Mouse (Mus musculus): ENCODE data around the gene Gm19935. TPM values are rescaled to one million over a fixed set of nuclear protein-coding genes. Genes with fewer than 3 reads are reported as not detected.

Gene Gm19935
- polyA plus RNA-seq, 1 experiment from 2014 or later = not detected

DNA sequence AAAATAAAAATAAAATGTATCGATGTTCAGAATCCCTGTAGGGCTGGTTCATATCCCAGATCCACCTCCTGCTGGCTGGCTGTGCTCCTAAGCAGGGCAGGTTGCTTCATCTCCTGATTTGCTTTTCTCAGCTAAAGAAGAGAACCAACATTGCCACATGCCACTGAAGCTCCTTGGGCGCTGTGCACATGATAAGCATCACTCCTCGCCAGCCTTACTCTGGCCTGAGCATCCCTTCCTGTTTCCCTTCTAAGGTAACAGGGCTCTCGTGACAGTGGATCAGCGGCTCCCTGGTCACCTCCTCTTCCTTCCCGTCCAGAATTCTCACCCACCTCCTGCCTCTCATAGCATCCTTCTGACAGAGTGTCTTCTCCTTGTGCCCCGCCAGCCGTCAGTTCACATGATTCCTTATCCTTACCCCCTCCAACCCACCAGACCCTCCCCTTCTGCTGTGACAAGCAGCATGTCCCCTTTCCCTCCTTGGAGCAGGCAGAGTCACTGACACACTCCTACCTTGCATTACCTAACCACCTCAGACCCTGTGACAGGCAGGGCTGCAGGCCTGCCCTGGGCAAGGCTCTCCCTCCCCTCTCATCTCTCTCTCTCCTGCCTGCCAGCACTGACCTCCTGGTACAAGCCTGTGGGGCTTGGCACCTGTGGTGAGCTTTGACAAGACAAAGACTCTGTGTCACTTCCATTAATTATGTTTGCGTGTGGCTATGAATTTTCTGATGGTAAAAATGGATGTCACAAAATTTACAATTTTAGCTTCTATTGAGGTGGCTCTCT lies 27.2 kb upstream of the Gm19935 start:
- H3K4me2 ChIP-seq = no peak overlapping the region
- no peaks in the 10 kb centered on the region for H3K27me3 ChIP-seq (replicated peaks)
- WGBS = 70% methylated on average over 9 of the region's 9 CpGs
- no peaks in the 10 kb centered on the region for H3K36me3 ChIP-seq
- no peak overlapping the region for H3K4me3 ChIP-seq
- H3K9ac ChIP-seq = no peak overlapping the region
- ATAC-seq (ENCODE audit: insufficient number of reproducible peaks, low FRiP score) = no peak
- H3K27ac ChIP-seq (ENCODE audit: poor library complexity, severe bottlenecking) = no peak overlapping the region
- H3K9me3 ChIP-seq (replicated peaks) = no peaks in the 10 kb centered on the region
- 0 out of 2 replicates have a peak, but pooled peaks cover 3% of the 10 kb centered on the region for H3K4me1 ChIP-seq (replicated peaks)

DNA sequence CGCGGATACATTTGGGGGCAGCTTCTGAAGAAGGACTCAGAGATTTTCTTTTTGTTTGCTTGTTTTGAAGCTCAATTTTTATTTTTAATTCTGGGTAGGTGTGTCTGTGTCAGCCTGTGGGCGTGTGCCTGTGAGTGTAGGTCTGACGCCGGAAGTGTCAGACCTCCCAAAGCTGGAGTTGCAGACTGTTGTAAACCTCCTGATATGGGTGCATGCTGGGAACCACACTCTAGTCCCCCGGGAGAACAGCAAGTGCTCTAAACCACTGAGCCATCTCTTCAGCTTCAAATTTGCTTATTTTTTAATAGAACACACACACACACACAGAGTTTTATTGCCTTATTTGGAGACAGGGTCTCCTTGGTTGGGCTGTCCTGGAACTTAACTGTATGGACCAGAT lies 25.9 kb upstream of the Gm19935 start:
- WGBS = 79% methylated on average over 6 of the region's 6 CpGs
- ATAC-seq (ENCODE audit: insufficient number of reproducible peaks, low FRiP score) = no peak
- Histone ChIP-seq H3K9me3 (replicated peaks) (no peaks in the 10 kb centered on the region), H3K27ac (ENCODE audit: poor library complexity, severe bottlenecking) (no peak overlapping the region), H3K4me1 (replicated peaks) (0 out of 2 replicates have a peak, but pooled peaks cover 3% of the 10 kb centered on the region), H3K4me3 (no peak overlapping the region), H3K9ac (no peak overlapping the region), H3K27me3 (replicated peaks) (no peaks in the 10 kb centered on the region), H3K4me2 (no peak overlapping the region), H3K36me3 (no peaks in the 10 kb centered on the region)

DNA sequence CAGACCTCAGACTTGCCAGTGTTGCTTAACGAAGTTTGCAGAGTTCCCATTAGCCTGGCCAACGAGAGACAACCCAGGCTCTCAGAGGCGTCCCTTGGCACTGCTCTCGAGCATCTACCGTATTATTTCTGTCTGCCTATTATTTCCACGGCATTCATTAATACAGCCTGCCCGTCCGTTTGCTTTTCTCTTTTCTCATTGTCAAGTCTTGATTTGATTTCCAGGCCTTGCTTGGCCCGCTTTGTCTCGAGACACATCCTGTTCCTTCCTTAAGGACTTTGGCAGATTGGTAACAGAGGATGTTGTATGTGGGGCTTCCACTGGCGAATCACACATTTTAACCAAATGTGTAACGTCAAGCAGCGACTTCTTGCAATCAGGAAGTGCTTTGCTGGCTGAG lies 24.1 kb upstream of the Gm19935 start:
- Histone ChIP-seq H3K27ac (ENCODE audit: poor library complexity, severe bottlenecking) (no peak overlapping the region), H3K36me3 (no peaks in the 10 kb centered on the region), H3K9me3 (replicated peaks) (no peaks in the 10 kb centered on the region), H3K27me3 (replicated peaks) (no peaks in the 10 kb centered on the region), H3K4me2 (no peak overlapping the region), H3K4me3 (no peak overlapping the region), H3K9ac (no peak overlapping the region), H3K4me1 (replicated peaks) (0 out of 2 replicates have a peak, but pooled peaks cover 3% of the 10 kb centered on the region)
- no peak for ATAC-seq (ENCODE audit: insufficient number of reproducible peaks, low FRiP score)
- WGBS = 65% methylated on average over 13 of the region's 13 CpGs

DNA sequence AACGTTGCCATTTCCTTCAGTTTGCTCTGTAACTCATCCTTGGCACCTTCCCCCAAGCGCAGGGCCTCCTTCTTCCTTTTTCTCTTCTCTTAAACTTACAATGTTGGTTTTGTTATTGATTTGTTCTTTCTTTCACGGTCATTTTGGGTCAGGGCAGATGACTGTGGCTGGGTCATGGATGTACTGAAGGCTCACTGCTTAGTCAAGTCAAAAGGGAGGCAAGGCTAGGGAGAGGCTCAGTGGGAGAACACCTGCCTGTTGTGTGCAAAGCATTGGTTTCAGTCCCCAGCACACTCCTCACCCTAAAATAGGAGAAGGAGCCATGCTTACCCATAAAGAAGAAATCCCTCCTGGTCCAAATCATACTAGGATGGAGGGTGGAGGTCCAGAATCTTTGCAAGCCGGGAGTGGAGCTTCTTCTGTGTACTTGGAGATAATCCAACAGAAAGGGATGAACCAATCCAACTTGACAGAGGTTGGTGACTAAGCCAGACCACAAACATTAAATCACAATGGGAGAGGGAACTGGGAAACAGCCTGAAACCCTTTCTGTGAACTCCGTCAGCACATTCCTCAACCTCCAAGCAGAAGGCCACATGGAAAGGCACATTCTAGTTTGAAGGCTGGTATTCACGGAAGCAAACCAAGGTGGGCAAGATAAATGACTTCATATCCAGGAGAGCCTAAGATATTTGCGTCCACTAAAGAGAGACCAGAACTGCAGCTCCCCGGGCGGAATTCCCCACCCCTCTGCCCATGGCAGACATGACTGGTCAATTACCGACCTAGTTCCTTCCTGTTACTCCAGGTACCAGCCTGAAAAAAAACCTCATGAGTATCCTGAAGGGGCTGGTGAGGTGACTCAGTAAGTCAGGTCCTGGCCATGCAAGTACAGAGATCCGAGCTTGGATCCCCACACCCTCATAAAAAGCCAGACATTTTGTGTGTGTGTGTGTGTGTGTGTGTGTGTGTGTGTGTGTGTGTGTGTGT lies 22.8 kb upstream of the Gm19935 start:
- Histone ChIP-seq H3K4me2 (no peak overlapping the region), H3K9ac (no peak overlapping the region), H3K9me3 (replicated peaks) (no peaks in the 10 kb centered on the region), H3K27ac (ENCODE audit: poor library complexity, severe bottlenecking) (no peak overlapping the region), H3K36me3 (no peaks in the 10 kb centered on the region), H3K27me3 (replicated peaks) (no peaks in the 10 kb centered on the region), H3K4me1 (replicated peaks) (0 out of 2 replicates have a peak, but pooled peaks cover 3% of the 10 kb centered on the region), H3K4me3 (no peak overlapping the region)
- WGBS = 71% methylated on average over 11 of the region's 11 CpGs
- no peak for ATAC-seq (ENCODE audit: insufficient number of reproducible peaks, low FRiP score)

DNA sequence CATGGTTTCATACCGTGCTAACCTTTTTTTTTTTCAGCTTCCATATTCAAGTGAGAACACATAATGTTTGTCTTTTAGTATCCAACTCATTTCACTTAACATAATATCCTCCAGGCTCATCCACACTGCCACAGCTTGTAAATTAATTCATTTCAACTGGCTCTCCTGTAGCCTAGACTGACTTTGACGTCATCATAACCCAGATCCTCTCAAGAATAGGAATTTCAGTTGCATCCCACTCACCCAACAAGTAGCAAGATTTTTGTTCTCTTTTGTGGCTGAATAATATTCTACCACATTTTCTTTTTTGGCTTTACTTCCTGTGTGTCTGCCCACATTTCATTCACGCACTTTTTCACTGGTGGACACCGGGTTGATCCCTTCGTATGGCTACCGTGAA lies 20.2 kb upstream of the Gm19935 start:
- no peak for ATAC-seq (ENCODE audit: insufficient number of reproducible peaks, low FRiP score)
- no peaks in the 10 kb centered on the region for H3K9me3 ChIP-seq (replicated peaks)
- 84% methylated on average over 6 of the region's 6 CpGs for WGBS
- no peak overlapping the region for H3K4me2 ChIP-seq
- H3K9ac ChIP-seq = no peak overlapping the region
- H3K36me3 ChIP-seq = no peaks in the 10 kb centered on the region
- H3K4me1 ChIP-seq (replicated peaks) = no peaks in the 10 kb centered on the region
- no peaks in the 10 kb centered on the region for H3K27me3 ChIP-seq (replicated peaks)
- no peak overlapping the region for H3K27ac ChIP-seq (ENCODE audit: poor library complexity, severe bottlenecking)
- no peak overlapping the region for H3K4me3 ChIP-seq

DNA sequence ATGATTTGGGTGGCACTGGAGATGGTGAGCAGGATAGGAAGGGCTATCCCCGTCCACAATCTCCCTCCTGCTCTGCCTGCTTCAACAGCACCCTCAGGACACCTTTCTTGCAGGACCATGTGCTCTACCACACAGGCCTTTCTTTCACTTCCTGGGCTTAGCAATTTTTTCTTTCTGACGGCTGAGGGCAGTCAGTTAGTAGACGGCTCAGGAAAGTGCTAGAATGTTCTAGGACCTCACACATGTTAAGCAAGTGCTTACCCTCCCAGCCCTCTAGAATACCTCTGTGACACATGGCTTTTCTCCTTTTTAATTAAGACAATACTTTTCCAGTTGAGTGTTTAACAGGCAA lies 17.1 kb upstream of the Gm19935 start:
- H3K4me3 ChIP-seq = no peak overlapping the region
- no peaks in the 10 kb centered on the region for H3K27me3 ChIP-seq (replicated peaks)
- no peak overlapping the region for H3K9ac ChIP-seq
- no peaks in the 10 kb centered on the region for H3K36me3 ChIP-seq
- no peak overlapping the region for H3K4me2 ChIP-seq
- ATAC-seq (ENCODE audit: insufficient number of reproducible peaks, low FRiP score) = no peak
- no peak overlapping the region for H3K27ac ChIP-seq (ENCODE audit: poor library complexity, severe bottlenecking)
- WGBS = 75% methylated on average over 3 of the region's 3 CpGs
- H3K9me3 ChIP-seq (replicated peaks) = no peaks in the 10 kb centered on the region
- H3K4me1 ChIP-seq (replicated peaks) = peaks cover 3% of the 10 kb centered on the region; the same call in 1 of the 2 replicates

DNA sequence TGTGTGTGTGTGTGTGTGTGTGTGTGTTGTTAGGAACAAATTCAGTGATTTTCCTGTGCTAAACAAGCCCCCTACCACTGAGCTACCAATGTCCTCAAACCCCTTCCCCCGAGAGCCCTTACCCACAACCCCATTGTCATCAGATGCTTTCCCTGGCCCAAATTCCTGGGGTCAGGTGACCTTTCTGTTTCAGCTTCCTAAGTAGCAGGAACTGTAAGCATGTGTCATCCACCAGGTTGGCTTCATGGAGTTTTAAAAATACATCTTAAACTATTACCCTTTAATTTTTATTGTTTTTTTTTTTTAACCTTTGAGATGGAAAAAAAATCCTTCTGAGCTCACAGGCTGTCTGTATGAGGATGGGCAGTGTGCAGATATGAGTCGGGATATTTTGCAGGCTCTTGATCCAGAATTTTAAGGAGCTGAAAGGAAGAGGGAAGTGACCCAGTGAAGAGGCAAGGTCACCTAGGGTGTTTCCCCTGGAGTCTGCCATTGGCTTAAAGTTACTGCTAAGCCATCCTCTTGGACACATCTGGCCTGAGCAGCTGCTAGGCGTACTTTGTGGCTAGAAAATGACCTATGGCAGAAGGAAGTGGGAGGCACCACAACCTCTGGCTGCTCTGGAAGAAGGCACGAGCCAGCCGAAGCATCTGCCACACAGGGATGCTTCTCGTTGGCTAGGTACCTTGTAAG lies 16.6 kb upstream of the Gm19935 start:
- Histone ChIP-seq H3K9ac (no peak overlapping the region), H3K9me3 (replicated peaks) (no peaks in the 10 kb centered on the region), H3K36me3 (no peaks in the 10 kb centered on the region), H3K27ac (ENCODE audit: poor library complexity, severe bottlenecking) (no peak overlapping the region), H3K4me1 (replicated peaks) (peaks cover 8% of the 10 kb centered on the region; the same call in 1 of the 2 replicates), H3K4me2 (no peak overlapping the region), H3K4me3 (no peak overlapping the region), H3K27me3 (replicated peaks) (no peaks in the 10 kb centered on the region)
- no peak for ATAC-seq (ENCODE audit: insufficient number of reproducible peaks, low FRiP score)
- WGBS = 62% methylated on average over 6 of the region's 6 CpGs

DNA sequence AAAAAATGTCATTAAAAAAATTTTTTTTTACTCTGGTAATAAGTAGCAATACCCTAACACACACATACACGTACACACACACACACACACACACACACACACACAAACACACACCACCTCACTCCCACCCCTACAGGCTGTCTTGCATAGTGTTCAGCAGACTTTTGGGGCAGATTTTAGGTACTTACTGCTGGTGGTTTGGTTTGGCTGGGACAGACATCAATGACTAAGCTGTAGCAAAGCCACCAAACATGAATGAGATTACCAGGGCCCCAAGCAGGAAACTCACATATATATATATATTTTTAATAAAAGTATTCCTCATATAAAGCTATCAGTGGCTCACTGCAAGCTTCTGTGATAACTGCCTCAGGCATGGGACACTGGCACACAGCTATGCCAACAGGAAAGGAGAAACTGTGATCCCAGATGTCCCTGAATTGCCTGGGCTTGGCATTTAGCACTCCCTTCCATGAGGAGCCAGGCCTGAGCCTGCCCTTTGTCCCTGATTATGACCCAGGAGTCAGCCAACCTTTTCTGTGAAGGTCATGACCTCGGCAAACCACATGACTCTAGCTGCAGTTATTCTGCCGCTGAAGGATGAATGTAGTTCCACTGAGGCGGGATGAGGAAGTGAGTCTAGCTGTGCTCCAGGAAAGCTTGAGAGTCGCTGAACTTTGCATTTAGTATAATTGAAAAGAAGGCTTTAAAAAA lies 15.5 kb upstream of the Gm19935 start:
- Histone ChIP-seq H3K27ac (ENCODE audit: poor library complexity, severe bottlenecking) (no peak overlapping the region), H3K27me3 (replicated peaks) (no peaks in the 10 kb centered on the region), H3K4me3 (no peak overlapping the region), H3K4me1 (replicated peaks) (peaks cover 11% of the 10 kb centered on the region; the same call in 1 of the 2 replicates), H3K9me3 (replicated peaks) (no peaks in the 10 kb centered on the region), H3K4me2 (no peak overlapping the region), H3K36me3 (no peaks in the 10 kb centered on the region), H3K9ac (no peak overlapping the region)
- ATAC-seq (ENCODE audit: insufficient number of reproducible peaks, low FRiP score) = no peak
- WGBS = 58% methylated on average over 5 of the region's 5 CpGs

DNA sequence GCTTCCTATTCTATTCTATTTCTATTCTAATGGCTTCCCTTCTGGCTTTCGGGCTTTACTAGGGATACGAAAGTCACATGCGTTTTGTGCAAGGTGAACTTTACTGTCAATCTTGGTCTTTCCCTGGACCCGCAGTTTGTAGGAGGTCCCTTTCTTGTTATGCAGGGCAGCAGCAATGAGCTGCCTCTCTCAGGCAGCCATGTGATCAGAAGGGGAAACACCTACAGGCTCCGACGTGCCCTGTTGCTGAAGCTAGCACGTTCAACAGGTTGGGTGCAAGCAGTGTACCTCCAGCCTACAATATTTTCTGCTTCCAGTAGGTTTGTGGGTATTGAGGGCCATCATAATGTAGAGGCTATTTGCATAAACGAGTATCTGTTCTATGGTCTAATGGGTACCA lies 13.8 kb upstream of the Gm19935 start:
- no peak overlapping the region for H3K27ac ChIP-seq (ENCODE audit: poor library complexity, severe bottlenecking)
- ATAC-seq (ENCODE audit: insufficient number of reproducible peaks, low FRiP score) = no peak
- peaks cover 11% of the 10 kb centered on the region; the same call in 1 of the 2 replicates for H3K4me1 ChIP-seq (replicated peaks)
- WGBS = 65% methylated on average over 8 of the region's 8 CpGs
- H3K27me3 ChIP-seq (replicated peaks) = no peaks in the 10 kb centered on the region
- H3K9ac ChIP-seq = no peak overlapping the region
- no peak overlapping the region for H3K4me2 ChIP-seq
- no peaks in the 10 kb centered on the region for H3K9me3 ChIP-seq (replicated peaks)
- no peaks in the 10 kb centered on the region for H3K36me3 ChIP-seq
- H3K4me3 ChIP-seq = no peak overlapping the region

DNA sequence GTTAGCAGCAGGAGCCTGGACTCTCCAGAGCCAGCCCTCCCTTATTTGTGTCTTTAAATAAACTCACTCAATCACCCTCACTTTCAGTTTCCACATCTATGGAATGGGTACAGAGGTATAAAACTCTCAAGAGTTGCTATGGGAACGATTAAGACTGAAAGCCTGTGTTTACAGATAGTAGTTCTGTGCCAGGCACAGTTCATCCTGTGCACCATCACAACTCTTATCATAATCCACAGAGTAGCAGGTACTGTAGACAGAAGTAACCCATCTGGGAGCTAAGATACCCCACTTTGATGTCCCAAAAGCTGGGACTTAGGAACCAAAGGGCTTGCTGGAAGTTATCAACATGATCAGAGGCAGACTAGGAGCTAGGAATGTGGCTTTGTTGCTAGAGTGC lies 12.6 kb upstream of the Gm19935 start:
- H3K4me1 ChIP-seq (replicated peaks) = peaks cover 11% of the 10 kb centered on the region; the same call in 1 of the 2 replicates
- H3K4me2 ChIP-seq = peak overlapping the region; percentile 81; the same call in 1 of the 2 replicates
- no peak overlapping the region for H3K9ac ChIP-seq
- no peaks in the 10 kb centered on the region for H3K9me3 ChIP-seq (replicated peaks)
- H3K27ac ChIP-seq (ENCODE audit: poor library complexity, severe bottlenecking) = no peak overlapping the region
- 62% methylated on average over 1 of the region's 1 CpGs for WGBS
- no peaks in the 10 kb centered on the region for H3K36me3 ChIP-seq
- ATAC-seq (ENCODE audit: insufficient number of reproducible peaks, low FRiP score) = no peak
- H3K4me3 ChIP-seq = no peak overlapping the region
- no peaks in the 10 kb centered on the region for H3K27me3 ChIP-seq (replicated peaks)

Data from heart, embryonic 12.5 days (tissue).